37 mouse cellular contexts compared by ENCODE assay signal in the genomic region with DNA sequence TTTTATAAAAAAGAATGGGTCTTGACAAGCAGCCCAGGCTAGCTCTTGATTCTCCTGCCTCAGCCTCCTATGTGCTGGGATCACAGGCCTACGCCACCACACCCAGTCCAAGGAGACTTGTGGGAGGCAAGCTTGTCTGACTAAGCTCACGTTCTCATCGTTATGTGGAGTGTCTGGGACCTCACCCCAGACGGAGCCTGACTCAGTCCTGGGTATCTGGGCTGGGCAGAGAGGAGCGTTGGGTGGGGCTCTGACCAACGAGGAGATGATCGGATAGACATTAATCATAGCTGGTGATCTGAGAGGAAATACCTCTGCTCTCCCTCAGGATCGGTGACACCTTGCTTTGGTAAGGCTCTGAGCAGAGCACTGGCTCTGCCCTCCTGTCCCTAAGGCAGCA. TPM values are rescaled to one million over a fixed set of nuclear protein-coding genes. Genes with fewer than 3 reads are reported as not detected.
"Had no signal": no experiment of that assay in that cellular context is flagged by ENCODE, and none has a peak within 500 bp of the region (broad histone marks: within the 10 kb centered on the region; RNA-seq: fewer than 3 reads in every experiment).

No protein-coding gene starts in this region.

- H3K36me3 ChIP-seq: heart, embryonic 13.5 days; heart, embryonic 15.5 days; hindbrain, embryonic 12.5 days; intestine, embryonic 15.5 days; limb, embryonic 13.5 days; limb, embryonic 15.5 days; liver, embryonic 12.5 days had no signal

- H3K9me3 ChIP-seq: heart, embryonic 13.5 days; heart, embryonic 15.5 days; hindbrain, embryonic 12.5 days; intestine, embryonic 15.5 days; limb, embryonic 13.5 days; limb, embryonic 15.5 days; liver, embryonic 12.5 days had no signal

- H3K4me1 ChIP-seq: heart, embryonic 13.5 days; hindbrain, embryonic 12.5 days; intestine, embryonic 15.5 days; limb, embryonic 13.5 days had no signal

- H3K4me3 ChIP-seq: heart, embryonic 13.5 days; heart, embryonic 15.5 days; hindbrain, embryonic 12.5 days; intestine, embryonic 15.5 days; layer of hippocampus, adult 2 months; left cerebral cortex, adult 2 months; limb, embryonic 13.5 days; limb, embryonic 15.5 days; liver, embryonic 12.5 days had no signal

- H3K27ac ChIP-seq: heart, embryonic 13.5 days; heart, embryonic 15.5 days; hindbrain, embryonic 12.5 days; hindbrain, embryonic 14.5 days; intestine, embryonic 15.5 days; layer of hippocampus, adult 2 months; left cerebral cortex, adult 2 months; limb, embryonic 13.5 days; limb, embryonic 15.5 days; liver, embryonic 12.5 days had no signal

- H3K9ac ChIP-seq: heart, embryonic 13.5 days; heart, embryonic 15.5 days; hindbrain, embryonic 12.5 days; hindbrain, embryonic 14.5 days; intestine, embryonic 15.5 days; limb, embryonic 13.5 days; limb, embryonic 15.5 days; liver, embryonic 12.5 days had no signal

- ATAC-seq: hindbrain, embryonic 16.5 days; inflammation-experienced regulatory T-cells, adult 6 months; intestine, embryonic 15.5 days; intestine, postnatal 0 days; liver, embryonic 12.5 days had no signal

- H3K27me3 ChIP-seq: heart, embryonic 13.5 days; heart, embryonic 15.5 days; hindbrain, embryonic 12.5 days; intestine, embryonic 15.5 days; limb, embryonic 13.5 days; limb, embryonic 15.5 days had no signal

- DNase-seq: gastrocnemius, postnatal 14 days; gastrocnemius, postnatal 36 days; heart, adult 18-20 months; heart, postnatal 14 days; heart, postnatal 36 days; kidney, adult 18-20 months; kidney, adult 8-10 months; kidney, postnatal 10 days; kidney, postnatal 25 days; kidney, postnatal 4 days; left cerebral cortex, postnatal 4 days had no signal

- H3K4me2 ChIP-seq: heart, embryonic 11.5 days; heart, embryonic 13.5 days; heart, embryonic 15.5 days; hindbrain, embryonic 12.5 days; hindbrain, embryonic 14.5 days; intestine, embryonic 15.5 days; limb, embryonic 13.5 days; limb, embryonic 15.5 days; liver, embryonic 12.5 days had no signal

RNA-seq across cellular contexts. Expression of a gene that starts 1.7 kb away (rescaled TPM):
- total RNA-seq: gastrocnemius, adult 18-20 months; gastrocnemius, adult 8-10 months; gastrocnemius, postnatal 14 days; gastrocnemius, postnatal 36 days; heart, postnatal 14 days; heart, postnatal 36 days; hematopoietic stem cell, adult 5-6 weeks; layer of hippocampus, adult 2 months; layer of hippocampus, postnatal 10 days; layer of hippocampus, postnatal 25 days; left cerebral cortex, adult 2 months; left cerebral cortex, postnatal 25 days; liver, adult 2 months had no signal
- polyA plus RNA-seq: gonadal fat pad, adult 2 months; heart, embryonic 11.5 days; heart, embryonic 13.5 days; heart, embryonic 15.5 days; heart, postnatal 0 days; hindbrain, embryonic 12.5 days; hindbrain, embryonic 14.5 days; hindbrain, embryonic 16.5 days; intestine, embryonic 15.5 days; intestine, postnatal 0 days; kidney, embryonic 14.5 days; kidney, embryonic 16.5 days; limb, embryonic 11.5 days; limb, embryonic 13.5 days; limb, embryonic 15.5 days; liver, adult 2 months; liver, embryonic 12.5 days had no signal

RNA-seq across cellular contexts. Expression of a gene that starts 12.8 kb away (rescaled TPM):
- total RNA-seq: gastrocnemius, adult 18-20 months; gastrocnemius, adult 8-10 months; gastrocnemius, postnatal 14 days; gastrocnemius, postnatal 36 days; heart, adult 18-20 months; heart, postnatal 14 days; heart, postnatal 36 days; liver, adult 2 months had no signal
- polyA plus RNA-seq: gonadal fat pad, adult 2 months; heart, embryonic 11.5 days; heart, embryonic 13.5 days; heart, embryonic 15.5 days; hindbrain, embryonic 14.5 days; inflammation-experienced regulatory T-cells, adult 6 months; intestine, embryonic 15.5 days; intestine, postnatal 0 days; kidney, embryonic 14.5 days; kidney, embryonic 16.5 days; limb, embryonic 11.5 days; limb, embryonic 13.5 days; limb, embryonic 15.5 days; liver, adult 2 months; liver, embryonic 12.5 days had no signal
